Mouse (Mus musculus): ENCODE data around the gene Fcgrt. TPM values are rescaled to one million over a fixed set of nuclear protein-coding genes. Genes with fewer than 3 reads are reported as not detected.

Gene Fcgrt
- total and polyA plus RNA-seq, 3 experiments: 0.27 to 1.7 TPM; not detected in 1

DNA sequence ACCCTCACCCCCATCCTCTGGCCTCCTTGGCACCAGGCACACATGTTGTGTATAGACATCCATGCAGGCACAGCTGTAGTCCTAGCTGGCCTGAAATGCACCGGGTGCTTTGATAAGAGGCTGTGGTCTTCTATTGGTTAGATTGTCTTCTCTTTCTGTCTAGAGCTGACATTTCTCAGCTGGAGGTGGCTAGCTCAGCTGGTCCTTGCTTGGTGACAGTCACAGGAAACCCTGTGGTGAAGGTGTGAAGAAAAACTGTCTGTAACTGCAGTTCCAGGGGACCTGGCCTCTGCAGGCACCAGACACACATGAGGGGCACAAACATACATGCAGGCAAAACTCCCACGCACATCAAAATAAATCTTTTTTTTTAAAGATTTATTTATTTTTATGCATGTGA lies 34.0 kb downstream of the Fcgrt start:
- Histone ChIP-seq H3K27ac (ENCODE audit: control insufficient read depth, low read depth, low read length) (no peak overlapping the region), H3K79me2 (ENCODE audit: control insufficient read depth, insufficient read depth, low read length, poor library complexity) (peaks cover 39% of the 10 kb centered on the region), H3K4me1 (ENCODE audit: control insufficient read depth in 1 of 2, insufficient read depth in 2 of 2, low read length in 2 of 2) (peaks cover 0 to 16% of the 10 kb centered on the region in 2 experiments; a peak in 3 of 4 replicates), H3K4me3 (ENCODE audit: control insufficient read depth in 1 of 2, insufficient read depth in 1 of 2, low read depth in 2 of 2, low read length in 2 of 2) (no peak overlapping the region), H3K9me3 (replicated peaks; ENCODE audit: insufficient read depth, low read length) (no peaks in the 10 kb centered on the region), H3K9ac (ENCODE audit: control insufficient read depth, low read depth, low read length, poor library complexity, severe bottlenecking) (no peak overlapping the region), H3K36me3 (ENCODE audit: control insufficient read depth in 1 of 2, insufficient read depth in 2 of 2, low read length in 2 of 2) (peaks cover 0 to 9% of the 10 kb centered on the region in 2 experiments; a peak in 2 of 4 replicates), H3K27me3 (ENCODE audit: control insufficient read depth in 1 of 2, insufficient read depth in 2 of 2, low read length in 2 of 2) (no peaks in the 10 kb centered on the region)
- DNase-seq (ENCODE audit: low read depth, low spot score): no peak
- TF ChIP-seq MYC (IDR thresholded peaks at IDR 0.05; ENCODE audit: low read depth, low read length): no peak
- TF ChIP-seq ELF1 (IDR thresholded peaks at IDR 0.05; ENCODE audit: low read depth, low read length): no peak
- no peak for TF ChIP-seq ZNF384 (IDR thresholded peaks at IDR 0.05; ENCODE audit: low read depth, low read length)
- TF ChIP-seq USF2 (IDR thresholded peaks at IDR 0.05; ENCODE audit: borderline replicate concordance in 1 of 2, insufficient read depth in 1 of 2, low read depth in 1 of 2, low read length in 2 of 2): no peak
- TF ChIP-seq E2F4 (IDR thresholded peaks at IDR 0.05; ENCODE audit: borderline replicate concordance, low read depth, low read length): no peak
- no peak for TF ChIP-seq KAT2A (conservative IDR thresholded peaks at IDR 0.05; ENCODE audit: low read depth, low read length)

DNA sequence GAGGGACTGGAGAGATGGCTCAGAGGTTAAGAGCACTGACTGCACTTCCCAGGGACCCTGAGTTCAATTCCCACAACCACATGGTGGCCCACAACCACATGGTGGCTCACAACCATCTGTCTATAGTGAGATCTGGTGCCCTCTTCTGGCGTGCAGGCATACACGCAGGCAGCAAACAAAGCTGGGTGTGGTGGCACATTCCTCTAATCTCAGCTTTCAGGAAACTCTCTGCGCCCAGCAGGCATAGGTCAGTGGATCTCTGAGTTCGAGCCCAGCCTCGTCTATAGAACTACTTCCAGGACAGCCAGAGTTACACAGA lies 35.7 kb downstream of the Fcgrt start:
- H3K4me3 ChIP-seq (ENCODE audit: control insufficient read depth in 1 of 2, insufficient read depth in 1 of 2, low read depth in 2 of 2, low read length in 2 of 2): peak overlapping the region; percentile 8 to 23; a peak in 3 of 4 replicates
- peaks cover 0 to 16% of the 10 kb centered on the region in 2 experiments; a peak in 3 of 4 replicates for H3K4me1 ChIP-seq (ENCODE audit: control insufficient read depth in 1 of 2, insufficient read depth in 2 of 2, low read length in 2 of 2)
- H3K27ac ChIP-seq (ENCODE audit: control insufficient read depth, low read depth, low read length): peak overlapping the region; percentile 69
- H3K9ac ChIP-seq (ENCODE audit: control insufficient read depth, low read depth, low read length, poor library complexity, severe bottlenecking): peak overlapping the region; percentile 57
- H3K9me3 ChIP-seq (replicated peaks; ENCODE audit: insufficient read depth, low read length): no peaks in the 10 kb centered on the region
- H3K27me3 ChIP-seq (ENCODE audit: control insufficient read depth in 1 of 2, insufficient read depth in 2 of 2, low read length in 2 of 2): no peaks in the 10 kb centered on the region
- peaks cover 53% of the 10 kb centered on the region for H3K79me2 ChIP-seq (ENCODE audit: control insufficient read depth, insufficient read depth, low read length, poor library complexity)
- peak; percentile 90 for DNase-seq (ENCODE audit: low read depth, low spot score)
- peaks cover 0 to 16% of the 10 kb centered on the region in 2 experiments; a peak in 2 of 4 replicates for H3K36me3 ChIP-seq (ENCODE audit: control insufficient read depth in 1 of 2, insufficient read depth in 2 of 2, low read length in 2 of 2)
- TF ChIP-seq MYC (IDR thresholded peaks at IDR 0.05; ENCODE audit: low read depth, low read length): peak; percentile 100
- TF ChIP-seq ZMIZ1 (IDR thresholded peaks at IDR 0.05; ENCODE audit: low read depth, low read length): no peak
- TF ChIP-seq ETS1 (IDR thresholded peaks at IDR 0.05; ENCODE audit: low read depth, low read length): peak; percentile 55; the same call in 1 of the 2 replicates
- TF ChIP-seq MAZ (IDR thresholded peaks at IDR 0.05; ENCODE audit: low read depth, low read length): no peak
- peak; percentile 99 for TF ChIP-seq MAX (IDR thresholded peaks at IDR 0.05; ENCODE audit: low read length)
- no peak for TF ChIP-seq UBTF (IDR thresholded peaks at IDR 0.05; ENCODE audit: borderline replicate concordance, insufficient read depth, low read depth, low read length)
- TF ChIP-seq NELFE (IDR thresholded peaks at IDR 0.05; ENCODE audit: low read depth, low read length): peak; percentile 14; the same call in 1 of the 2 replicates
- no peak; the same call in 1 of the 2 replicates for TF ChIP-seq BHLHE40 (IDR thresholded peaks at IDR 0.05; ENCODE audit: borderline replicate concordance, low read depth, low read length)
- TF ChIP-seq TCF12 (IDR thresholded peaks at IDR 0.05; ENCODE audit: low read depth, low read length): 0 out of 2 replicates have a peak, but pooled peaks have one; percentile 11
- TF ChIP-seq NRF1 (IDR thresholded peaks at IDR 0.05; ENCODE audit: insufficient read depth, low read depth, low read length, poor library complexity, severe bottlenecking): no peak
- peak; percentile 69 for TF ChIP-seq RAD21 (IDR thresholded peaks at IDR 0.05; ENCODE audit: low read depth, low read length)
- no peak for TF ChIP-seq EP300 (IDR thresholded peaks at IDR 0.05; ENCODE audit: low read depth in 1 of 2, low read length in 2 of 2)
- no peak for TF ChIP-seq E2F4 (IDR thresholded peaks at IDR 0.05; ENCODE audit: borderline replicate concordance, low read depth, low read length)
- no peak for TF ChIP-seq POLR2A (IDR thresholded peaks at IDR 0.05; ENCODE audit: control insufficient read depth in 1 of 2, insufficient read depth in 1 of 2, low read depth in 1 of 2, low read length in 2 of 2, poor library complexity in 1 of 2)
- TF ChIP-seq POLR2AphosphoS5 (IDR thresholded peaks at IDR 0.05; ENCODE audit: borderline replicate concordance, low read depth, low read length): no peak
- TF ChIP-seq POLR2AphosphoS2 (IDR thresholded peaks at IDR 0.05; ENCODE audit: low read length): no peak
- TF ChIP-seq CHD2 (IDR thresholded peaks at IDR 0.05; ENCODE audit: low read length): no peak
- TF ChIP-seq HCFC1 (IDR thresholded peaks at IDR 0.05; ENCODE audit: low read depth, low read length): peak; percentile 60
- TF ChIP-seq MYB (IDR thresholded peaks at IDR 0.05; ENCODE audit: low read depth, low read length): no peak
- TF ChIP-seq MAFK (IDR thresholded peaks at IDR 0.05; ENCODE audit: borderline replicate concordance, low read depth, low read length): no peak
- TF ChIP-seq TBP (IDR thresholded peaks at IDR 0.05; ENCODE audit: low read depth, low read length): no peak
- peak; percentile 99 for TF ChIP-seq MXI1 (IDR thresholded peaks at IDR 0.05; ENCODE audit: low read depth, low read length)
- TF ChIP-seq GATA1 (IDR thresholded peaks at IDR 0.05; ENCODE audit: low read depth, low read length): 0 out of 2 replicates have a peak, but pooled peaks have one; percentile 10
- peak; percentile 58; the same call in 1 of the 2 replicates for TF ChIP-seq ZC3H11A (IDR thresholded peaks at IDR 0.05; ENCODE audit: low read depth, low read length)
- TF ChIP-seq RCOR1 (IDR thresholded peaks at IDR 0.05; ENCODE audit: low read depth, low read length): peak; percentile 88
- TF ChIP-seq SMC3 (IDR thresholded peaks at IDR 0.05; ENCODE audit: low read depth, low read length): peak; percentile 67
- TF ChIP-seq MEF2A (IDR thresholded peaks at IDR 0.05; ENCODE audit: extremely low read depth, insufficient replicate concordance, low read depth, low read length, poor library complexity, severe bottlenecking): no peak
